Mouse (Mus musculus) midbrain, embryonic 10.5 days (tissue): Measurements from ENCODE around the gene Ggct. TPM values are rescaled to one million over a fixed set of nuclear protein-coding genes. Genes with fewer than 3 reads are reported as not detected.

Experiments
- DNase-seq: peaks from one replicate; pipeline ENCODE4 v3.0.0-alpha.2; 2017; ENCODE audit warnings: low spot score
- H3K27ac ChIP-seq: fragments of 300-500 bp; sonication (generic); replicated peaks from 2 replicates; pipeline ENCODE4 v1.5.1; 2016; ENCODE audit warnings: mild to moderate bottlenecking
- H3K27me3 ChIP-seq: fragments of 300-500 bp; sonication (generic); 2 replicates; pipeline ENCODE4 v1.6.1; 2016; ENCODE audit warnings: low read depth, mild to moderate bottlenecking; ENCODE audit not compliant: poor library complexity, severe bottlenecking
- H3K36me3 ChIP-seq: fragments of 300-500 bp; sonication (generic); 2 replicates; pipeline ENCODE4 v1.6.1; 2016; ENCODE audit warnings: mild to moderate bottlenecking, moderate library complexity
- H3K4me1 ChIP-seq: fragments of 300-500 bp; sonication (generic); 2 replicates; pipeline ENCODE4 v1.6.1; 2016
- H3K4me3 ChIP-seq: fragments of 300-500 bp; sonication (generic); 2 replicates; pipeline ENCODE4 v1.5.1; 2016; ENCODE audit warnings: mild to moderate bottlenecking, moderate library complexity
- H3K9me3 ChIP-seq: fragments of 300-500 bp; sonication (generic); replicated peaks from 2 replicates; pipeline ENCODE4 v1.6.1; 2016; ENCODE audit warnings: mild to moderate bottlenecking
- WGBS: fragments of 180-500 bp; shearing (Covaris S2); methylation state at CpG from one replicate; pipeline ENCODE4 v1.1.7; 2016; 5-methylcytosine and 5-hydroxymethylcytosine counted together
- polyA plus RNA-seq: library from polyadenylated mRNA; unstranded; fragments of >200 nt; fragmentation: Nextera tagmentation; extraction: Ambion mirVana; gene quantifications from 2 replicates; pipeline ENCODE4 v1.2.1, GENCODE M21; 2016

Gene Ggct
- 12.7 and 15.7 TPM in 2 replicates for polyA plus RNA-seq

GRCm38 (mm10) chr6:54992734-54993260 is at the start of gene Ggct:
Ggct (minus strand) TSS chr6:54992950.
- Histone ChIP-seq H3K9me3 (no peaks in the 10 kb centered on the region), H3K36me3 (no peaks in the 10 kb centered on the region), H3K4me1 (peaks cover 16% of the 10 kb centered on the region), H3K27me3 (no peaks in the 10 kb centered on the region), H3K4me3 (peak within 1 kb of the TSS; percentile 67), H3K27ac (peak within 1 kb of the TSS; percentile 83)
- under 1% methylated on average over 41 of the region's 41 CpGs for WGBS
- DNase-seq: peak; percentile 98

GRCm38 (mm10) chr6:55040031-55040430 is 47.3 kb upstream of the Ggct start:
- H3K27ac ChIP-seq: no peak overlapping the region
- 80% methylated on average over 1 of the region's 1 CpGs for WGBS
- no peaks in the 10 kb centered on the region for H3K36me3 ChIP-seq
- no peak for DNase-seq
- peaks cover 25% of the 10 kb centered on the region for H3K4me1 ChIP-seq
- no peak overlapping the region for H3K4me3 ChIP-seq
- H3K9me3 ChIP-seq: no peaks in the 10 kb centered on the region
- H3K27me3 ChIP-seq: no peaks in the 10 kb centered on the region

- Histone ChIP-seq H3K4me3 (peak overlapping the region; percentile 97), H3K36me3 (no peaks in the 10 kb centered on the region), H3K9me3 (no peaks in the 10 kb centered on the region), H3K27ac (no peak overlapping the region), H3K4me1 (peaks cover 25% of the 10 kb centered on the region), H3K27me3 (no peaks in the 10 kb centered on the region)
- DNase-seq: no peak
- 88% methylated on average over 6 of the region's 6 CpGs for WGBS
These were observed 46.7 kb upstream of the Ggct start for GRCm38 (mm10) chr6:55039446-55039783.

DNA sequence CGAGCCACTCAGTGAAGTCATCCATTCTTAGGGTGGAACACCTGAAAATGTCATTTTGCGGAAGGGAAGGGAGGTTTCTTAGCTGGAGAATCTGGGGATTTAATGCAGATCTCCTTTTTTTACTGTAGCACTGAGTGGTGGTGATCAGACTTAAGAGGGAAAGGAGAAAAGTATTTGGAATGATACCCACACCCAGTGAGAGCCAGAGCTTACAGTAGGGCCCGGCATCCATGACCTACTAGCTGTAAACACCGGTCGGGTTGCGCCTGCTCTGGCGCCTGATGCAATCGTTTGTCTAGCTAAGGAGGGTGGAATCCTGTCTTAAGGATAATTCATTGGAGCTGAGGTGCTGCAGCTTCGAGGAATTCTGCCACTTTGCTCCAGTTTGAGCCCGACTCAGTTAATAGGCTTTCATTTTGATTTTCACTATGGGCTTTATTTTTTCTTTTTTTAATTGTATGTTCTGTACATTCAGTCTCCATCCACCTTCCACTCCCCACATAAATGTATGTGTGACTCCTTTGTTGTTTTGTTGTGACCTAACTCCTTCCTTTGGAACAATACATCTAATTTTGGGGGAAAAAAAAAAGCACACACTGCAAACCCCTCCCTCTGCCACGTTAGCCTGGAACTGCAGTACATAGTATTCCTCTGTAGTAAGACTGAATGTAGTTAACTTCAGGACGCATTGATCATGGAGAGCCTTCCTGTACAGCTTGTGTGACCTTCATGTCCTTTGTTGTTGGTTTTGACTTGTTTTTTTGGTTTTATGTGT is 46.1 kb upstream of the Ggct start:
- H3K27ac ChIP-seq: peak overlapping the region; percentile 97
- no peaks in the 10 kb centered on the region for H3K9me3 ChIP-seq
- peaks cover 25% of the 10 kb centered on the region for H3K4me1 ChIP-seq
- WGBS: 5% methylated on average over 12 of the region's 12 CpGs
- DNase-seq: peak; percentile 22
- no peaks in the 10 kb centered on the region for H3K27me3 ChIP-seq
- peak overlapping the region; percentile 97 for H3K4me3 ChIP-seq
- no peaks in the 10 kb centered on the region for H3K36me3 ChIP-seq

DNA sequence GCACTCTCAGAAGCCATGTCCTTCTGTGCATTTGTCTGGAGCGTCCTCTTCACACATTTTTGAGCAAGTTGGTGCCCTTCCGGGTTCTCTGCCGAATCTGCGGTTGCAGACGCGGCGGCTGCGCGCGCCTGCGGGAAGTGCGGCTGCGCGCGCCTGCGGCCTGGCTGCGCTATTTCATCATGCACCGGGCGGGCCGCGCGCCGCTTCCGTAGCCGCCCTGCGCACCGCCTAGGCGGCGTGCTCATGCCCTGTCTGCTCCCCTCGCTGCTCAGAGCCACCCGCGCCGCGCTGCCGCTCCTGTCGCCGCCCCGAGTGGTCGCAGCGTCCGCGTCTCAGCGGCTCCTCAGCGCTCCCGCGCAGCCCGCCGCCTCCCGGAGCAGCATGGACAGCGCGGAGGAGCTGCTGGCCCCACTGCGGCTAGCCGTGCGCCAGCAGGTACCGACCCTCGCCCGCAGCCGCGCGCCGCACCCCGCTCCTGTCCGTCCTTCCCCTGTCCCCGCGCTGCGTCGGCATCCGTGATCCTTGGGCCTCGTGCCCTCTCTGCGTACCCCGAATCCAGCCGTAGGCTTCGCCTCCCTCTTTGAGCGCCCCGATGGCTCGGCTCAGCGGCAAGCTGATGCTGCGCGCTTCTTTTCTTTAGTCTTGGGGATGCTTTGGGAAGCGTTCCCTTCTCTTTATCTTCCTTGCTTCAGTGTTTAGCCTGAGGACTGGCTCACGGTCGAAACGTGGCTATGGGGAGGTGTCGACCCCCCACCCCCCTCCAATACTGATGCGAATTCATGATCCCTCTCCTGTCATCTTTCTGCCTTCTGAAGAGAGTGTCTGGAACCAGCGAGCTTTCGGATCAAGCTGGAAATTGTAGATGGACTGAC is 45.3 kb upstream of the Ggct start, which contains the start of gene Gars:
Gene Gars, plus strand, starts transcription at position 209 of the 872 bp plus-strand sequence.
- Histone ChIP-seq H3K36me3 (no peaks in the 10 kb centered on the region), H3K4me1 (peaks cover 25% of the 10 kb centered on the region), H3K27ac (peak within 1 kb of the TSS; percentile 97), H3K27me3 (no peaks in the 10 kb centered on the region), H3K4me3 (peak within 1 kb of the TSS; percentile 97), H3K9me3 (no peaks in the 10 kb centered on the region)
- WGBS: under 1% methylated on average over 87 of the region's 87 CpGs
- peak; percentile 87 for DNase-seq

DNA sequence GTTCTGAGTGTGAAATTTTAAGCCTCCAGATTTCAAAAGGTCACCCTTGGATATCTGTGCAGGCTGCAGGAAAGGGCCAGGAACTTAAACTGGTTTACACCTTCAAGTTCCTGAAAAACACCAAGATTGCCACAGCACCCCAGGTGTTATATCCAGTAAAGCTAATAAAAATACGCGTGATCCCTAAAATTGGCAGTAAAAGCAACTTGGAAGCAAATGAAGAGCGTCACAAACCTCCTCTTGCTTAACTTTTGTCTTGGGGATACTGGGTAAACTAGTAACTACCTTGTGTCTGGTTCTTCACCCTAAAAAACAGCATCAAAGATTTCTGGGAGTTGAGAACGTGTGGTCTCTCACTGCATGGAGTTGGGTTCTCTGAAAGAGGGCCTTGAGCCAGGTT is 44.0 kb upstream of the Ggct start:
- no peaks in the 10 kb centered on the region for H3K36me3 ChIP-seq
- WGBS: 91% methylated on average over 4 of the region's 4 CpGs
- H3K4me1 ChIP-seq: peaks cover 25% of the 10 kb centered on the region
- H3K4me3 ChIP-seq: no peak overlapping the region
- H3K27ac ChIP-seq: no peak overlapping the region
- H3K27me3 ChIP-seq: no peaks in the 10 kb centered on the region
- DNase-seq: no peak
- H3K9me3 ChIP-seq: no peaks in the 10 kb centered on the region

DNA sequence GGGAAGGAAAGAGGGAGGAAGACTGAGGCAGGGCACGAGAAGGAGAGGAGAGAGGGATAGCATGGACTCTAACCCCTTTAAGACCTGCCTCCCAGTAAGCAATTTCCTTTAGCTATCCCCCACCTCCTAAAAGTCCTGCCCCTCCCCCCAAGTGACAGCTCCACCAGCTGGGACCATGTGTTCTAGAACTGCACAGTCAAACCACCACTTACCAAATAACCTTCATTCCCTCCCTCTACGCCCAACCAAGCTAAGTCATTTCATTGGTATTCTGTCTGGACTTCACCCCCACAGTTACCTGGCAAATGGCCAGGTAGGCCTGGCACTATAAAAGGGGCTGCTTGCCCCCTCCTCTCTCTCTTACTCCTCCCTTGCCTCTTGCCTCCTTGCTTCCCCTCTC is 34.9 kb upstream of the Ggct start:
- Histone ChIP-seq H3K27me3 (no peaks in the 10 kb centered on the region), H3K9me3 (no peaks in the 10 kb centered on the region), H3K36me3 (no peaks in the 10 kb centered on the region), H3K4me1 (no peaks in the 10 kb centered on the region), H3K4me3 (no peak overlapping the region), H3K27ac (no peak overlapping the region)
- 94% methylated on average over 2 of the region's 2 CpGs for WGBS
- no peak for DNase-seq

- Histone ChIP-seq H3K36me3 (no peaks in the 10 kb centered on the region), H3K9me3 (no peaks in the 10 kb centered on the region), H3K27ac (no peak overlapping the region), H3K27me3 (peaks cover 13% of the 10 kb centered on the region), H3K4me1 (peaks cover 7% of the 10 kb centered on the region), H3K4me3 (no peak overlapping the region)
- WGBS: 91% methylated on average over 7 of the region's 7 CpGs
- no peak for DNase-seq
These were observed 29.1 kb upstream of the Ggct start for GRCm38 (mm10) chr6:55021806-55022205.

DNA sequence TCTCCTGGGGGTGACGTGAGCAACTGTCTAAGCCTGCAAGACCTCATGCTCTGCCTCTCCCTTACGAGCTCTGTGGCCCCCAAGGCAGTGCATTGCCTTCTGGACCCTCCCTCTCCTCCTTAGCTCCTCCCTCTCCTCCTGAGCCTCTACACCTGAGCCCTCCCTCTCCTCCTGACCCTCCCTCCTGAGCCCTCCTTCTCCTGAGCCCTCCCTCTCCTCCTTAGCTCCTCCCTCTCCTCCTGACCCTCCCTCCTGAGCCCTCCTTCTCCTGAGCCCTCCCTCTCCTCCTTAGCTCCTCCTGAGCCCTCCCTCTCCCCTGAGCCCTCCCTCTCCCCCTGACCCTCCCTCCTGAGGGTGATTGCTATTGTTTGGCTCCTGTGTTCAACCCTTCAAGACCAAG is 25.7 kb upstream of the Ggct start:
- Histone ChIP-seq H3K4me3 (no peak overlapping the region), H3K9me3 (peaks cover 5% of the 10 kb centered on the region; the same call in 1 of the 2 replicates), H3K4me1 (peaks cover 14% of the 10 kb centered on the region), H3K27me3 (peaks cover 13% of the 10 kb centered on the region), H3K36me3 (no peaks in the 10 kb centered on the region), H3K27ac (no peak overlapping the region)
- WGBS: 91% methylated on average over 2 of the region's 2 CpGs
- DNase-seq: no peak

GRCm38 (mm10) chr6:55016710-55017583 is 24.2 kb upstream of the Ggct start:
- H3K4me3 ChIP-seq: no peak overlapping the region
- peaks cover 5% of the 10 kb centered on the region; the same call in 1 of the 2 replicates for H3K9me3 ChIP-seq
- peaks cover 13% of the 10 kb centered on the region for H3K27me3 ChIP-seq
- no peaks in the 10 kb centered on the region for H3K36me3 ChIP-seq
- 0 out of 2 replicates have a peak overlapping the region, but pooled peaks have one; percentile 28 for H3K27ac ChIP-seq
- WGBS: 31% methylated on average over 15 of the region's 15 CpGs
- H3K4me1 ChIP-seq: peaks cover 14% of the 10 kb centered on the region
- peak; percentile 72 for DNase-seq

- no peak for DNase-seq
- H3K27ac ChIP-seq: no peak overlapping the region
- no peaks in the 10 kb centered on the region for H3K36me3 ChIP-seq
- H3K4me3 ChIP-seq: no peak overlapping the region
- peaks cover 13% of the 10 kb centered on the region for H3K27me3 ChIP-seq
- H3K9me3 ChIP-seq: peaks cover 5% of the 10 kb centered on the region; the same call in 1 of the 2 replicates
- H3K4me1 ChIP-seq: peaks cover 14% of the 10 kb centered on the region
- 32% methylated on average over 5 of the region's 5 CpGs for whole genome bisulfite sequencing
These were observed 23.5 kb upstream of the Ggct start for GRCm38 (mm10) chr6:55016236-55016635.

- Histone ChIP-seq H3K36me3 (no peaks in the 10 kb centered on the region), H3K4me1 (peaks cover 32% of the 10 kb centered on the region), H3K9me3 (peaks cover 5% of the 10 kb centered on the region; the same call in 1 of the 2 replicates), H3K27ac (no peak overlapping the region), H3K27me3 (peaks cover 13% of the 10 kb centered on the region), H3K4me3 (no peak overlapping the region)
- DNase-seq: no peak
- WGBS: 82% methylated on average over 3 of the region's 3 CpGs
These were observed 21.4 kb upstream of the Ggct start for GRCm38 (mm10) chr6:55014184-55014583.
